Mouse (Mus musculus): Measurements from ENCODE around the gene Cacnb4. TPM values are rescaled to one million over a fixed set of nuclear protein-coding genes. Genes with fewer than 3 reads are reported as not detected.

Gene Cacnb4
- polyA plus RNA-seq, 1 experiment from 2014 or later = 1.5 TPM

DNA sequence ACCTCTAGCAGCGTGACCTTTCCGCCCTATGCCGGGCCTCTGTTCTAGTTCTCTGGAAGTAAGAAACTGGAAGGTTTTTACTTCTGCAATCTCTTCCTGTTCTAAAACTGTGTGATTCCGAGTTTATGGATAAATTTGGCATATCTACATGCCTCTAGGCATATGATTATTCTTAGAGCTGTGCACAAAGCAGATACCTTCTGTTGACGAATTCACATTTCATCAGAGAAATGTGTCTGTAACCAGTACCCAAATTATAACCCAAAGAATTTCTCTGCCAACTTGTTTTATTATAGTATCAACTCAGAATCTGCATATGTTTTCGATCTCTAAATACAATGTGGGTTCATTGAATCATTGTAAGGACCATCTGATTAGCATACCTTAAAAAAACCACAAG is 8.2 kb downstream of the Cacnb4 start:
- H3K4me2 ChIP-seq (replicated peaks; ENCODE audit: low read depth, low read length) = no peak overlapping the region
- no peaks in the 10 kb centered on the region for H3K36me3 ChIP-seq (ENCODE audit: insufficient read depth, low read length)
- H3K27ac ChIP-seq (ENCODE audit: low read length) = no peak overlapping the region
- no peak overlapping the region for H3K9ac ChIP-seq (replicated peaks; ENCODE audit: low read depth)
- no peaks in the 10 kb centered on the region for H3K27me3 ChIP-seq (replicated peaks; ENCODE audit: insufficient read depth, low read length)
- DNase-seq (ENCODE audit: low spot score) (no peak), ATAC-seq (no peak)
- no peak overlapping the region for H3K4me3 ChIP-seq (ENCODE audit: low read depth, low read length)
- WGBS = 84% methylated on average over 6 of the region's 6 CpGs
- no peaks in the 10 kb centered on the region for H3K9me3 ChIP-seq (ENCODE audit: low read length)
- TF ChIP-seq CTCF (IDR thresholded peaks at IDR 0.05) (no peak), EP300 (IDR thresholded peaks at IDR 0.05) (no peak)
- no peaks in the 10 kb centered on the region for H3K4me1 ChIP-seq (ENCODE audit: insufficient read depth, low read depth, low read length)

DNA sequence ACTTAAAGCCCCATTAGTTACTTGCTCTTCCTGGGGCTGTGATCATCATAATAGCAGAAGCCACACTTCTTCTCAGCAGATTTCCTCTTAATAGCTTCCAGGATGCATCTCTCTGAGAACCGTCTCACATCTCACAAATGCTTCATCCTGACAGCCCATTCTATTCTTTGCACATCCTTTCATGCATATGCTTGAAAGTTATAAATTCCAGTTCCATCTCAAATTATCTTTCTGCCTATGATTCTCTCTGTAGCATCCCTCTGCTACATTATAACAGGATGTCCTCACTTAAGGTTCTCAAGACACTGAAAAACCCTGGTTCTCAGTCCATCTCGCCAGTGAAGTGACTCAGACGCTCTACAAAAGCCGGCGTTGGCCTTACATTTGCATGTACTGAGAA is 19.9 kb downstream of the Cacnb4 start:
- H3K4me3 ChIP-seq (ENCODE audit: low read depth, low read length) = no peak overlapping the region
- H3K36me3 ChIP-seq (ENCODE audit: insufficient read depth, low read length) = no peaks in the 10 kb centered on the region
- no peaks in the 10 kb centered on the region for H3K4me1 ChIP-seq (ENCODE audit: insufficient read depth, low read depth, low read length)
- no peaks in the 10 kb centered on the region for H3K27me3 ChIP-seq (replicated peaks; ENCODE audit: insufficient read depth, low read length)
- no peak overlapping the region for H3K27ac ChIP-seq (ENCODE audit: low read length)
- H3K4me2 ChIP-seq (replicated peaks; ENCODE audit: low read depth, low read length) = no peak overlapping the region
- DNase-seq (ENCODE audit: low spot score) (no peak), ATAC-seq (no peak)
- no peak for TF ChIP-seq EP300 (IDR thresholded peaks at IDR 0.05)
- TF ChIP-seq CTCF (IDR thresholded peaks at IDR 0.05) = no peak
- 85% methylated on average over 5 of the region's 5 CpGs for WGBS
- H3K9me3 ChIP-seq (ENCODE audit: low read length) = no peaks in the 10 kb centered on the region
- H3K9ac ChIP-seq (replicated peaks; ENCODE audit: low read depth) = no peak overlapping the region

- WGBS = 51% methylated on average over 4 of the region's 4 CpGs
- TF ChIP-seq CTCF (IDR thresholded peaks at IDR 0.05) (no peak), EP300 (IDR thresholded peaks at IDR 0.05) (no peak)
- ATAC-seq (no peak), DNase-seq (ENCODE audit: low spot score) (no peak)
- no peaks in the 10 kb centered on the region for H3K9me3 ChIP-seq (ENCODE audit: low read length)
- H3K27ac ChIP-seq (ENCODE audit: low read length) = no peak overlapping the region
- H3K4me1 ChIP-seq (ENCODE audit: insufficient read depth, low read depth, low read length) = no peaks in the 10 kb centered on the region
- no peaks in the 10 kb centered on the region for H3K27me3 ChIP-seq (replicated peaks; ENCODE audit: insufficient read depth, low read length)
- no peak overlapping the region for H3K4me2 ChIP-seq (replicated peaks; ENCODE audit: low read depth, low read length)
- no peaks in the 10 kb centered on the region for H3K36me3 ChIP-seq (ENCODE audit: insufficient read depth, low read length)
- no peak overlapping the region for H3K9ac ChIP-seq (replicated peaks; ENCODE audit: low read depth)
- H3K4me3 ChIP-seq (ENCODE audit: low read depth, low read length) = no peak overlapping the region
These were observed 22.1 kb downstream of the Cacnb4 start for GRCm38 (mm10) chr2:52654541-52654940.

DNA sequence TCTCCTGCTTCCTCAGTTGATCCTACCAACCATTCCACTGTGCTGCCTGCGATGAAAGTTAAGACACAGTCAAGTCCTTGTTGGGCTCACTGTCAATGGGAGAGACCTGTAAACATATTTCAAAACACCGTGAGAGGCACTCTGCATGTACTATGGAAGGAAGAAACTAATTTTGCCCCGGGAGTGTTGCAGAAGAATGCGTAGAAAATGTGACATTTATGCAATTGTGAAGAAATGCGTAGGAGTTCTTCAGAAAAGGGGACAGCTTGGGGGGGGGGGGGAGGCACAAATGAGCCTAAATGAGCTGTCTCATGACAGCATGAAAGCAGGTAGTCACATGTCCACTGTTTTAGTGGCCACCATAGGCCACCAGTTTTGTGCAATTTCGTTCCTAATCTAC is 25.1 kb downstream of the Cacnb4 start:
- WGBS = 72% methylated on average over 6 of the region's 6 CpGs
- no peak overlapping the region for H3K9ac ChIP-seq (replicated peaks; ENCODE audit: low read depth)

GRCm38 (mm10) chr2:52647255-52647998 is 29.2 kb downstream of the Cacnb4 start:
- H3K4me3 ChIP-seq (ENCODE audit: low read depth, low read length) = no peak overlapping the region
- H3K27ac ChIP-seq (ENCODE audit: low read length) = no peak overlapping the region
- no peaks in the 10 kb centered on the region for H3K36me3 ChIP-seq (ENCODE audit: insufficient read depth, low read length)
- H3K4me2 ChIP-seq (replicated peaks; ENCODE audit: low read depth, low read length) = no peak overlapping the region
- no peaks in the 10 kb centered on the region for H3K4me1 ChIP-seq (ENCODE audit: insufficient read depth, low read depth, low read length)
- no peaks in the 10 kb centered on the region for H3K27me3 ChIP-seq (replicated peaks; ENCODE audit: insufficient read depth, low read length)
- ATAC-seq (no peak), DNase-seq (ENCODE audit: low spot score) (no peak)
- TF ChIP-seq CTCF (IDR thresholded peaks at IDR 0.05) (no peak), EP300 (IDR thresholded peaks at IDR 0.05) (no peak)
- H3K9ac ChIP-seq (replicated peaks; ENCODE audit: low read depth) = no peak overlapping the region
- 55% methylated on average over 8 of the region's 8 CpGs for WGBS
- H3K9me3 ChIP-seq (ENCODE audit: low read length) = no peaks in the 10 kb centered on the region

More for the DNA sequence above, 25.1 kb downstream of the Cacnb4 start:
- no peak for DNase-seq (ENCODE audit: low spot score)
- H3K4me2 ChIP-seq (replicated peaks; ENCODE audit: low read depth, low read length) = no peak overlapping the region
- H3K4me3 ChIP-seq (ENCODE audit: low read depth, low read length) = no peak overlapping the region
- no peaks in the 10 kb centered on the region for H3K4me1 ChIP-seq (ENCODE audit: insufficient read depth, low read depth, low read length)
- H3K27me3 ChIP-seq (replicated peaks; ENCODE audit: insufficient read depth, low read length) = no peaks in the 10 kb centered on the region
- H3K36me3 ChIP-seq (ENCODE audit: insufficient read depth, low read length) = no peaks in the 10 kb centered on the region
- TF ChIP-seq CTCF (IDR thresholded peaks at IDR 0.05) = no peak
- ATAC-seq = no peak
- no peak overlapping the region for H3K27ac ChIP-seq (ENCODE audit: low read length)
- no peaks in the 10 kb centered on the region for H3K9me3 ChIP-seq (ENCODE audit: low read length)

DNA sequence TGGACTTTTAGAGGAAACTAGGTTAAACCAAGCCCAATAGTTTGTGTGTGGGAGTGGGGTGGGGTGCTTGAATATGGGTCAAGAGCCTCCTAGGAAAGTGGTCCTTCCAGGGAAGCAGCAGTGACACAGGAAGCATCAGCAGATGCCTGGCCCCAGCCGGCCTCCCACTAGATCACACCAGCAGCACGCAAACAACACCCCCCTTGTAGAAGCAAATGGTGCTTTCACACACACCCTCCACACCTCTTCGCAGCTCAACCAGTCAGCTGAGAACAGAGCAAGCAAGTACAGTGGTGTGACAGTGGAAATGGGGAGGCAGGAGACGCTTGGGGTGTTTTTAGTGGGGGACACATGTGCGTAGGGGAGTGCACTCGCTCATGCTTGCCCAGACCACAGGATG is 33.0 kb downstream of the Cacnb4 start:
- Histone ChIP-seq H3K4me1 (ENCODE audit: insufficient read depth, low read depth, low read length) (no peaks in the 10 kb centered on the region), H3K27me3 (replicated peaks; ENCODE audit: insufficient read depth, low read length) (no peaks in the 10 kb centered on the region), H3K9ac (replicated peaks; ENCODE audit: low read depth) (no peak overlapping the region), H3K9me3 (ENCODE audit: low read length) (no peaks in the 10 kb centered on the region), H3K27ac (ENCODE audit: low read length) (no peak overlapping the region), H3K4me3 (ENCODE audit: low read depth, low read length) (no peak overlapping the region), H3K4me2 (replicated peaks; ENCODE audit: low read depth, low read length) (no peak overlapping the region), H3K36me3 (ENCODE audit: insufficient read depth, low read length) (no peaks in the 10 kb centered on the region)
- ATAC-seq (no peak), DNase-seq (ENCODE audit: low spot score) (no peak)
- whole genome bisulfite sequencing = 63% methylated on average over 6 of the region's 6 CpGs
- TF ChIP-seq EP300 (IDR thresholded peaks at IDR 0.05) (no peak), CTCF (IDR thresholded peaks at IDR 0.05) (no peak)

- Histone ChIP-seq H3K9ac (replicated peaks; ENCODE audit: low read depth) (no peak overlapping the region), H3K4me3 (ENCODE audit: low read depth, low read length) (no peak overlapping the region), H3K27ac (ENCODE audit: low read length) (no peak overlapping the region), H3K9me3 (ENCODE audit: low read length) (no peaks in the 10 kb centered on the region), H3K4me1 (ENCODE audit: insufficient read depth, low read depth, low read length) (no peaks in the 10 kb centered on the region), H3K27me3 (replicated peaks; ENCODE audit: insufficient read depth, low read length) (no peaks in the 10 kb centered on the region), H3K4me2 (replicated peaks; ENCODE audit: low read depth, low read length) (no peak overlapping the region), H3K36me3 (ENCODE audit: insufficient read depth, low read length) (no peaks in the 10 kb centered on the region)
- TF ChIP-seq EP300 (IDR thresholded peaks at IDR 0.05) (no peak), CTCF (IDR thresholded peaks at IDR 0.05) (no peak)
- 23% methylated on average over 4 of the region's 4 CpGs for WGBS
- ATAC-seq (peak; percentile 41), DNase-seq (ENCODE audit: low spot score) (no peak)
These were observed 37.1 kb downstream of the Cacnb4 start for GRCm38 (mm10) chr2:52639530-52639875.

Data from lung, postnatal 0 days (tissue).